Mouse (Mus musculus) CH12.LX (cell line): ENCODE results near the gene Bcl11a.

Source experiments
- BHLHE40 ChIP-seq: IDR thresholded peaks from 2 replicates; pipeline ENCODE4 v1.6.1; 2011; ENCODE audit warnings: mild to moderate bottlenecking, low read depth, low read length, improper control_type of control experiment
- CHD1 ChIP-seq: IDR thresholded peaks from 2 replicates; pipeline ENCODE4 v1.6.1; 2012; ENCODE audit warnings: low read depth, low read length, improper control_type of control experiment, inconsistent platforms
- CTCF ChIP-seq, 2 experiments: IDR thresholded peaks in 1 of 2; conservative IDR thresholded peaks in 1 of 2; 2 replicates each; pipeline ENCODE4 v1.5.1; 2011 to 2012; ENCODE audit warnings: low read depth in 2 of 2, low read length in 2 of 2, improper control_type of control experiment in 1 of 2, inconsistent platforms in 1 of 2, mild to moderate bottlenecking in 1 of 2, moderate library complexity in 1 of 2
- ELF1 ChIP-seq: IDR thresholded peaks from 2 replicates; pipeline ENCODE4 v1.6.1; 2014; ENCODE audit warnings: low read depth, mild to moderate bottlenecking, inconsistent platforms, low read length, improper control_type of control experiment
- EP300 ChIP-seq: IDR thresholded peaks from 2 replicates; pipeline ENCODE4 v1.6.1; 2011; ENCODE audit warnings: low read length, improper control_type of control experiment
- ETS1 ChIP-seq: conservative IDR thresholded peaks from 2 replicates; pipeline ENCODE4 v1.6.1; 2012; ENCODE audit warnings: low read depth, mild to moderate bottlenecking, inconsistent platforms, low read length, improper control_type of control experiment, moderate library complexity
- GABPA ChIP-seq: IDR thresholded peaks from 2 replicates; pipeline ENCODE4 v1.6.1; 2012; ENCODE audit warnings: low read depth, low read length, improper control_type of control experiment, inconsistent platforms; ENCODE audit not compliant: insufficient replicate concordance
- HCFC1 ChIP-seq: IDR thresholded peaks from 2 replicates; pipeline ENCODE4 v1.6.1; 2012; ENCODE audit warnings: low read depth, mild to moderate bottlenecking, inconsistent platforms, low read length, improper control_type of control experiment
- KAT2A ChIP-seq: IDR thresholded peaks from 2 replicates; pipeline ENCODE4 v1.6.1; 2012; ENCODE audit warnings: low read length, improper control_type of control experiment, inconsistent platforms; ENCODE audit not compliant: insufficient replicate concordance
- POLR2A ChIP-seq: IDR thresholded peaks from 2 replicates; pipeline ENCODE4 v1.6.1; 2011; ENCODE audit warnings: low read depth, mild to moderate bottlenecking, improper control_type of control experiment, low read length
- POLR2AphosphoS2 ChIP-seq: IDR thresholded peaks from 2 replicates; pipeline ENCODE4 v1.6.1; 2011; ENCODE audit warnings: low read depth, low read length, improper control_type of control experiment
- RAD21 ChIP-seq: IDR thresholded peaks from 2 replicates; pipeline ENCODE4 v1.6.1; 2011; ENCODE audit warnings: low read depth, mild to moderate bottlenecking, low read length, improper control_type of control experiment, moderate library complexity
- USF1 ChIP-seq: IDR thresholded peaks from 2 replicates; pipeline ENCODE4 v1.6.1; 2014; ENCODE audit warnings: low read depth, mild to moderate bottlenecking, inconsistent platforms, low read length, improper control_type of control experiment
- ZC3H11A ChIP-seq: IDR thresholded peaks from 2 replicates; pipeline ENCODE4 v1.6.1; 2012; ENCODE audit warnings: low read depth, mild to moderate bottlenecking, inconsistent platforms, low read length, improper control_type of control experiment

DNA sequence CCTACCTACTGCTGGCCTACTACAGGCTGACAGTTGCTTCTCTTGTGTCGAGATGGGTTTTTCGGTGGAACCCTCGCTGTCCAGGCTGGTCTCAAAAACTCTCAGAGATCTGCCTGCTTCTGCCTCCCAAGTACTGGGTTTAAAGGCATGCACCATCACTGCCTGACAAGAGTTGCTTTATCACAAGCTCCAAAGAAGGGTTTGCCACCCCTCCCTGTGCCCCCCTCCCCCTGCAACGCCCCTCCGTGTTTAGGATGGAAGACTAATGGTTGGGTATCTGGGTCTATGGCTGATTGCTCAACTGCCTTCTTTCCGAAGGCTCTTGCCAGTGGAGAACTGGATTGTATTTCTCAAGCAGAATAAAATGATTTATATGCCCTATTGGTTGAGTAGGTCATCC, 54.5 kb downstream of the Bcl11a start:
- TF ChIP-seq POLR2AphosphoS2: no peak
- TF ChIP-seq ZC3H11A: no peak
- TF ChIP-seq GABPA: no peak
- no peak for TF ChIP-seq EP300
- no peak for TF ChIP-seq KAT2A
- TF ChIP-seq RAD21: no peak
- TF ChIP-seq ELF1: no peak
- TF ChIP-seq BHLHE40: no peak
- no peak for TF ChIP-seq USF1
- no peak for TF ChIP-seq POLR2A
- TF ChIP-seq CHD1: no peak
- no peak for TF ChIP-seq HCFC1
- no peak for TF ChIP-seq CTCF (conservative IDR thresholded peaks at IDR 0.05 in 1 of 2, IDR thresholded peaks at IDR 0.05 in 1 of 2; ENCODE audit: low read depth in 2 of 2, low read length in 2 of 2)
- TF ChIP-seq ETS1: no peak
